Mouse (Mus musculus) cerebellum, adult 9-11 months (tissue): ENCODE results near the gene Hes6.

Source experiments
- DNase-seq: peaks from one replicate; pipeline ENCODE4 v3.0.0; 2022

The Hes6 gene

GRCm38 (mm10) chr1:91413898-91414594 lies at the start of gene Hes6:
Hes6 (minus strand) TSS chr1:91414038.
- DNase-seq = peak; percentile 89

GRCm38 (mm10) chr1:91463336-91463995 lies 49.6 kb upstream of the Hes6 start:
- DNase-seq = no peak

- DNase-seq = peak; percentile 51
Observed at GRCm38 (mm10) chr1:91460564-91460963, 46.7 kb upstream of the Hes6 start.

- DNase-seq = peak; percentile 54
Observed at GRCm38 (mm10) chr1:91460069-91460468, 46.2 kb upstream of the Hes6 start.

- DNase-seq = peak; percentile 100
Observed at GRCm38 (mm10) chr1:91459059-91459809, 45.4 kb upstream of the Hes6 start, which contains the start of gene Per2. Per2 (minus strand) TSS chr1:91459324.

- DNase-seq = peak; percentile 80
Observed at GRCm38 (mm10) chr1:91458223-91458861, 44.5 kb upstream of the Hes6 start.

- DNase-seq = peak; percentile 33
Observed at GRCm38 (mm10) chr1:91457698-91458097, 43.9 kb upstream of the Hes6 start.

GRCm38 (mm10) chr1:91457116-91457515 lies 43.3 kb upstream of the Hes6 start:
- no peak for DNase-seq

GRCm38 (mm10) chr1:91456301-91456801 lies 42.5 kb upstream of the Hes6 start:
- DNase-seq = peak; percentile 44

GRCm38 (mm10) chr1:91455661-91456161 lies 41.9 kb upstream of the Hes6 start:
- peak; percentile 41 for DNase-seq

GRCm38 (mm10) chr1:91454927-91455326 lies 41.1 kb upstream of the Hes6 start:
- peak; percentile 23 for DNase-seq

- DNase-seq = peak; percentile 1
Observed at GRCm38 (mm10) chr1:91454366-91454765, 40.5 kb upstream of the Hes6 start.

GRCm38 (mm10) chr1:91453932-91454331 lies 40.1 kb upstream of the Hes6 start:
- DNase-seq = peak; percentile 10

- no peak for DNase-seq
Observed at GRCm38 (mm10) chr1:91451547-91452084, 37.8 kb upstream of the Hes6 start.

GRCm38 (mm10) chr1:91450851-91451250 lies 37.0 kb upstream of the Hes6 start:
- no peak for DNase-seq

- no peak for DNase-seq
Observed at GRCm38 (mm10) chr1:91448688-91449087, 34.9 kb upstream of the Hes6 start.

GRCm38 (mm10) chr1:91446511-91446910 lies 32.7 kb upstream of the Hes6 start:
- no peak for DNase-seq

GRCm38 (mm10) chr1:91446060-91446459 lies 32.2 kb upstream of the Hes6 start:
- DNase-seq = no peak

- DNase-seq = no peak
Observed at GRCm38 (mm10) chr1:91444841-91445830, 31.3 kb upstream of the Hes6 start.

GRCm38 (mm10) chr1:91442350-91442990 lies 28.6 kb upstream of the Hes6 start:
- no peak for DNase-seq

GRCm38 (mm10) chr1:91441855-91442254 lies 28.0 kb upstream of the Hes6 start:
- DNase-seq = no peak
